Mouse (Mus musculus): Measurements from ENCODE around the gene Gng10. TPM values are rescaled to one million over a fixed set of nuclear protein-coding genes. Genes with fewer than 3 reads are reported as not detected.

Gng10 gene
- 27.4 TPM for polyA plus RNA-seq (2014; fragmentation: Illumina TruSeq; extraction: RNeasy Lipid Tissue Mini Kit (QIAGEN cat#74804); ENCODE audit: low read depth, low replicate concordance)

DNA sequence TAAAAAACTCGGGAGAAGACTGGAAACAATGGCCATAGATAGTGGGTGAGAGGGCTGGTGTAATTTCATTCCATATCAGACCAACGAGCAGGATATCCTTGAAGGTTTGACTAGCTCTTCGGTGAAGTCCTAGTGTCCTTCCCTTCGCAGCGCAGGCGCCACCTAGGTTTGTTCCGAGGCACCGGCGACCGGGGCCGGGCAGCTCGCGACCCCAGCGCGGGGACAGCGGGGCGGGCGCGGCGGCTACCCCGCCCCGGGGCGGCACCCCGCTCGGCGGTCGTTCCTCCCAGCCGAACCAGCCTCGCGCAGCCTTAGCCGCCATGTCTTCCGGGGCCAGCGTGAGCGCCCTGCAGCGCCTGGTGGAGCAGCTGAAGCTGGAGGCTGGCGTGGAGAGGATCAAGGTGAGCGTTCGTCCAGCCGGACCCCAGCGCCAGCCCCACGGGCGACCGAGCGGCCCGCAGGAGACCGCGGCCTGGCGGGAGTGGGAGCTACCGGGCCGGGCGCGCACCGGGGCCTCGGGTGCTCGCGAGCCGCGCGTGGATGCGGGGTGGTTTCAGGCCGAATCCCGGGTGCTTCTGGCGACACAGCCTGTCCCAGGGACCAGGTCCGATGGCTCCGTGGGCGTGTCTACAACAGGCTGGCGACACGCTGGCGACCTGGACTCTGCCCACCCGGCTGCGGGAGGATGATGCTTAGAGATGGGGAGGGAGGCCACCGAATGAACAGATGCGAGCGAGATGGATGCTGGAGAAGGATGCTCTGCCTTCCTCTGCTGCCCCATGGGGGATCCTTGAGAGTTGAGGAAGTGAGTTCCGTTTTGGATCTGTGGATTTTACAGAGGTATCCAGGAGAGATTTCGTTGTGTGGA is at the start of gene Gng10:
Gene Gng10, plus strand, starts transcription at position 171 of the 868 bp plus-strand sequence.

DNA sequence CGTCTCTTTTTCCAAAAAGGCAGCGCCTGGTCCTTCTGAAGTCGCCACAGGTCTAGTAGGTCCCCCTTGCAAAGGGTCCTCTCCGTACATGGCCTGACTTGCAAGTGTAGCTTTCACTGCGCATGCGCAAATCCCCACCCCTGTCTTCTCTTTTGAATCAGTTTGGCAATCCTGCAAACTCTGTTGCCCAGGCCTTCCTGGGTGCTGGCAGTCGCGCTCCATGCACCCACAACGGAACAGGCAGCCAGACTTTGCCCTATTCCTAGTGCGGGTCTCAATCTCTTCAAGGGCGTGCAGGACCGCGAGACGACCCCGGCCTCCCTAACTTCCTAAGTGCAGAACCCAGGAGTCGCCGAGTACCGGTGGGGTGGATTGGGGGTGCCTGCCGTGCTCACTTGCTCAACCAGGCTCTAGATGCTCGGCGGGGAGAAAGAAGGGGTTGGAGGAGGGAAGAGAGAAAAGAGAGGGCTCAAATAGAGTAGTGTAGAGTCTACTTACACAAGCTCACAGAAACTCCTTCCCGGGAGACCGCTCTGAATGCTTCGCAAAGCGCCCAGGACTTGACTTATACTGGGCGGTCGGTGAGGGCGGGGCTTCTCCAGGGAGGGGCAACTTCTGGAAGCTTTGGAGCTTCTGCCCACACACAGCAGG is 48.2 kb upstream of the Gng10 start, which contains the start of gene Ptgr1:
Gene Ptgr1, minus strand, starts transcription at position 580 of the 651 bp plus-strand sequence.

DNA sequence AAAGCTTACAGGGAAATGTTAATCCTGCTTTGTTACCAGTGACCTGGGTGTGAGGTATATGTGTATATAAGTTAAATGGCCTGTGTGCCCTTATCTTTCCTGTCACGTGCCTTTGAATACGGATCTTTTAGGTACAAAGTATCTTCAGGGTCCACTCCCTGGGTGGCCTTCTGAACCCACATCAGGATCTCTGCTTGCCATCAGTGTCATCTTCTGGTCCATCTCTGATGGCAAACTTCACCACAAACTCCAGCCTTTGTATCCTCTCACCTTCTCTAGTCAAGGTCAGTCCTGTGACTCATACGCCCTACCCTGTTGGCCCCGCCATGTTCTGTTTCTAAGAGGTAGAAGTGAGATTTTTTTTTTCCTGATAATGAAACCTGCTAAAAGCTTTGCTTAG is 40.1 kb upstream of the Gng10 start, which contains the start of gene Dnajc25:
Gene Dnajc25, plus strand, starts transcription at position 301 of the 400 bp plus-strand sequence.

DNA sequence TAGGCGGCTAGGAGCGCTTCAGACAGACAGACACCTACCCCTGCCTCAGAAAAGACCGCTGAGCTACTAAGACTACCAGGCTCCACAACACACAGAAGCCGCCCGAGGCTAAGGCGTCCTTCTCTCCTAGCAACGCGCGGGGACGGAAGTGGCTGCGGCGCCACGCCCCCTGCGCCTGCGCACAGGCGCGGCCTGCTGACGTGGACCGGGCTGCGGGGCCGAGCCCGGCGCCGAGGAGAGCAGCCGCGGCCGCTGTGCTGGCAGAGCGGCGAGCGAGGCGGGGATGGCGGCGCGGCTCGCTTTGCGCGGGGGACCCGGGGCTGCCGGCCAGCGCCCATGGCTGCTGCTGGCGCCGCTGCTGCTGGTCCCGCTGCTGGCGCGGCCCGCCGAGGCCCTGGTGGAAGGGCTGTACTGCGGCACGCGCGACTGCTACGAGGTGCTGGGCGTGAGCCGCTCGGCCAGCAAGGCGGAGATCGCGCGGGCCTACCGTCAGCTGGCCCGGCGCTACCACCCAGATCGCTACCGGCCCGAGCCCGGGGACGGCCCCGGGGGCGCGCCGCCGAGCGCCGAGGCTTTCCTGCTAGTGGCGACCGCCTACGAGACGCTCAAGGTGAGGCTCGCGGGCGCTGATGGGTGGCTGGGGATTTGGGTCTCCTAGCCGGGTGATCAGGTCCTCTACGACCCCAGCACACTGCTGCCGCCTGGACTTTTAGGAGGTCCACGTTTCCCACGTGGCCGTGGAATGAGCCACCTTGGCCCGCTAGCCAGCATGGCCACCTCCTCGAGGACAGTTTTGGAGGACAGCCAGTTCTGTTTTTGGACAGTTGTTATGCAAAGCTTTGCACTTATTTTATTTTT is 31.7 kb upstream of the Gng10 start, which contains the start of gene Gm20503:
Gene Gm20503, plus strand, starts transcription at position 263 of the 858 bp plus-strand sequence.

Other genes with a start within 250 kb of the Gng10 start
- not detected for gene Olfr267, start 247.4 kb upstream of the Gng10 start, polyA plus RNA-seq (2014; fragmentation: Illumina TruSeq; extraction: RNeasy Lipid Tissue Mini Kit (QIAGEN cat#74804); ENCODE audit: low read depth, low replicate concordance)
- gene Ecpas, start 122.3 kb upstream of the Gng10 start, polyA plus RNA-seq (2014; fragmentation: Illumina TruSeq; extraction: RNeasy Lipid Tissue Mini Kit (QIAGEN cat#74804); ENCODE audit: low read depth, low replicate concordance), result 73.9 TPM
- not detected for gene Zkscan16, start 91.5 kb upstream of the Gng10 start, polyA plus RNA-seq (2014; fragmentation: Illumina TruSeq; extraction: RNeasy Lipid Tissue Mini Kit (QIAGEN cat#74804); ENCODE audit: low read depth, low replicate concordance)
- gene Ptgr1, start 48.0 kb upstream of the Gng10 start, polyA plus RNA-seq (2014; fragmentation: Illumina TruSeq; extraction: RNeasy Lipid Tissue Mini Kit (QIAGEN cat#74804); ENCODE audit: low read depth, low replicate concordance), result 1.3 TPM
- 47.1 TPM for gene Dnajc25, start 40.0 kb upstream of the Gng10 start, polyA plus RNA-seq (2014; fragmentation: Illumina TruSeq; extraction: RNeasy Lipid Tissue Mini Kit (QIAGEN cat#74804); ENCODE audit: low read depth, low replicate concordance)
- not detected for gene Gm20503, start 31.9 kb upstream of the Gng10 start, polyA plus RNA-seq (2014; fragmentation: Illumina TruSeq; extraction: RNeasy Lipid Tissue Mini Kit (QIAGEN cat#74804); ENCODE audit: low read depth, low replicate concordance)
- gene AI481877, start 103.9 kb downstream of the Gng10 start, polyA plus RNA-seq (2014; fragmentation: Illumina TruSeq; extraction: RNeasy Lipid Tissue Mini Kit (QIAGEN cat#74804); ENCODE audit: low read depth, low replicate concordance), result not detected
- 32.3 TPM for gene Ugcg, start 154.2 kb downstream of the Gng10 start, polyA plus RNA-seq (2014; fragmentation: Illumina TruSeq; extraction: RNeasy Lipid Tissue Mini Kit (QIAGEN cat#74804); ENCODE audit: low read depth, low replicate concordance)